Mouse (Mus musculus) MEL (cell line): ENCODE measurements around the gene Olfr90.

Experiments
- CHD2 ChIP-seq: IDR thresholded peaks from 2 replicates; pipeline ENCODE4 v1.6.1; 2011; ENCODE audit warnings: low read length, improper control_type of control experiment
- CTCF ChIP-seq, 3 experiments: IDR thresholded peaks in 2 of 3; conservative IDR thresholded peaks in 1 of 3; 2 replicates each; pipeline ENCODE4 v1.5.1; 2011 to 2012; ENCODE audit warnings: low read length in 3 of 3, low read depth in 2 of 3, mild to moderate bottlenecking in 2 of 3, improper control_type of control experiment in 1 of 3, inconsistent platforms in 1 of 3, mixed read lengths in 1 of 3, moderate library complexity in 1 of 3; ENCODE audit not compliant: control insufficient read depth in 1 of 3, insufficient read depth in 1 of 3, poor library complexity in 1 of 3, severe bottlenecking in 1 of 3
- E2F4 ChIP-seq: IDR thresholded peaks from 2 replicates; pipeline ENCODE4 v1.6.1; 2011; ENCODE audit warnings: low read depth, low read length, improper control_type of control experiment, borderline replicate concordance
- GATA1 ChIP-seq: IDR thresholded peaks from 2 replicates; pipeline ENCODE4 v1.6.1; 2011; ENCODE audit warnings: low read depth, low read length, improper control_type of control experiment
- HCFC1 ChIP-seq: IDR thresholded peaks from 2 replicates; pipeline ENCODE4 v1.6.1; 2012; ENCODE audit warnings: low read depth, mild to moderate bottlenecking, inconsistent platforms, low read length, improper control_type of control experiment, moderate library complexity
- NRF1 ChIP-seq: IDR thresholded peaks from 2 replicates; pipeline ENCODE4 v1.6.1; 2014; ENCODE audit warnings: low read depth, mild to moderate bottlenecking, inconsistent platforms, low read length, improper control_type of control experiment, moderate library complexity; ENCODE audit not compliant: poor library complexity, insufficient read depth, severe bottlenecking
- POLR2A ChIP-seq, 2 experiments: IDR thresholded peaks; 2 replicates each; pipeline ENCODE4 v1.6.1; 2011 to 2012; ENCODE audit warnings: low read length in 2 of 2, mild to moderate bottlenecking in 2 of 2, control low read depth in 1 of 2, improper control_type of control experiment in 1 of 2, low read depth in 1 of 2, moderate library complexity in 1 of 2; ENCODE audit not compliant: control insufficient read depth in 1 of 2, insufficient read depth in 1 of 2, poor library complexity in 1 of 2
- TBP ChIP-seq: IDR thresholded peaks from 2 replicates; pipeline ENCODE4 v1.8.0; 2011; ENCODE audit warnings: low read depth, low read length, improper control_type of control experiment
- TCF12 ChIP-seq: IDR thresholded peaks from 2 replicates; pipeline ENCODE4 v1.6.1; 2014; ENCODE audit warnings: low read depth, mild to moderate bottlenecking, inconsistent platforms, low read length, improper control_type of control experiment, moderate library complexity
- USF1 ChIP-seq: IDR thresholded peaks from 2 replicates; pipeline ENCODE4 v1.6.1; 2014; ENCODE audit warnings: low read depth, mild to moderate bottlenecking, inconsistent platforms, low read length, improper control_type of control experiment, moderate library complexity
- ZMIZ1 ChIP-seq: IDR thresholded peaks from 2 replicates; pipeline ENCODE4 v1.6.1; 2012; ENCODE audit warnings: low read depth, mild to moderate bottlenecking, inconsistent platforms, low read length, improper control_type of control experiment, moderate library complexity

GRCm38 (mm10) chr17:37056957-37057356 lies 31.3 kb downstream of the Olfr90 start:
- no peak for TF ChIP-seq POLR2A (IDR thresholded peaks at IDR 0.05; ENCODE audit: control insufficient read depth in 1 of 2, insufficient read depth in 1 of 2, low read depth in 1 of 2, low read length in 2 of 2, poor library complexity in 1 of 2)
- TF ChIP-seq HCFC1, result no peak
- no peak for TF ChIP-seq CHD2
- no peak for TF ChIP-seq GATA1
- no peak for TF ChIP-seq TBP
- TF ChIP-seq CTCF (IDR thresholded peaks at IDR 0.05 in 2 of 3, conservative IDR thresholded peaks at IDR 0.05 in 1 of 3; ENCODE audit: control insufficient read depth in 1 of 3, insufficient read depth in 1 of 3, low read depth in 2 of 3, low read length in 3 of 3, poor library complexity in 1 of 3, severe bottlenecking in 1 of 3), result no peak
- no peak for TF ChIP-seq ZMIZ1
- TF ChIP-seq TCF12, result no peak
- TF ChIP-seq USF1, result no peak
- TF ChIP-seq E2F4, result no peak
- no peak for TF ChIP-seq NRF1
